ENCODE assay signal across 10 mouse cellular contexts in the genomic region with DNA sequence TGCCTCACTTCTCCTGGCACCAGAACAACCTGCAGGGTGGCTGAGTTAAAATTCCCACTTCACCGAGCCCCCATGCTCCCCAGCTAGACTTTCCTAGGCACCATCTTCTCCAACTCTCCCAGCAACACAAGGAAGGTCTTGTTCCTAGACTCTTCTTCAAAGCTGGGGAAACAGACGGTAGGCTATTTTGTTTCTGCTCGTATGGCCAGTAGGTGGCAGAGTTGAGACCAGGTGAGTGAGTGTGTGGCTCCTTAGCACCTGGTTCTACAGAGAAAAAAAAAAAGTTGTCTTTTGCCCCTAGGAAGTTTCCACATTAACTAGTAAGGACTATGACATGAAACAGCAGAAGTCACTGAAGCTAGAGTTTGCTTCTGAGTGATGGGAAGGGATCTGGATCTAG. TPM values are rescaled to one million over a fixed set of nuclear protein-coding genes. Genes with fewer than 3 reads are reported as not detected.
DNase-seq lines count a peak whose midpoint lies in the region; ATAC-seq and TF ChIP-seq lines count a peak whose summit lies in the region.
"Had no signal": no experiment of that assay in that cellular context is flagged by ENCODE, and none has a peak within 500 bp of the region (broad histone marks: within the 10 kb centered on the region; RNA-seq: fewer than 3 reads in every experiment).

No protein-coding gene starts in this region.

- H3K4me1 ChIP-seq in hindbrain, postnatal 0 days (ENCODE audit: insufficient read depth, low read length): peaks cover 9% of the 10 kb centered on the region; the same call in 1 of the 2 replicates
- H3K4me1 ChIP-seq in hindbrain, embryonic 13.5 days (replicated peaks): peaks cover 28% of the 10 kb centered on the region
- H3K4me1 ChIP-seq in ES-Bruce4 (ENCODE audit: control insufficient read depth, insufficient read depth, low read length): peaks cover 1% of the 10 kb centered on the region
- H3K4me1 ChIP-seq in bone marrow, adult 2 months (ENCODE audit: control insufficient read depth, insufficient read depth, low read length): no peaks in the 10 kb centered on the region
- H3K4me1 ChIP-seq in lung, embryonic 14.5 days (ENCODE audit: insufficient read depth): peaks cover 7% of the 10 kb centered on the region; the same call in 1 of the 2 replicates

- WGBS in hindbrain, postnatal 0 days: 7% methylated on average over 3 of the region's 3 CpGs
- 5% methylated on average over 3 of the region's 3 CpGs for WGBS in hindbrain, embryonic 13.5 days
- WGBS in bone marrow, adult 2 months: 2% methylated on average over 3 of the region's 3 CpGs
- 8% methylated on average over 3 of the region's 3 CpGs for WGBS in lung, embryonic 14.5 days

- H3K36me3 ChIP-seq in hindbrain, postnatal 0 days (ENCODE audit: insufficient read depth, low read length): no peaks in the 10 kb centered on the region
- no peaks in the 10 kb centered on the region for H3K36me3 ChIP-seq in hindbrain, embryonic 13.5 days
- no peaks in the 10 kb centered on the region for H3K36me3 ChIP-seq in ES-Bruce4 (ENCODE audit: control insufficient read depth, insufficient read depth, low read length, poor library complexity, severe bottlenecking)
- no peaks in the 10 kb centered on the region for H3K36me3 ChIP-seq in lung, embryonic 14.5 days (ENCODE audit: insufficient read depth)
- H3K36me3 ChIP-seq: embryonic facial prominence, embryonic 12.5 days; limb, embryonic 15.5 days had no signal

- intact Hi-C loops in heart, postnatal 36 days (cut with DNase I): loop anchor here (1.0 to 10.0 kb wide), 5 partner anchors 25 to 421 kb away; a partner anchor contains a TSS

- no peak for ATAC-seq in hindbrain, postnatal 0 days
- ATAC-seq in hindbrain, embryonic 13.5 days (ENCODE audit: low FRiP score): no peak
- ATAC-seq in lung, embryonic 14.5 days (ENCODE audit: insufficient read depth): no peak

- no peak for TF ChIP-seq EP300 in ES-Bruce4 (IDR thresholded peaks at IDR 0.05; ENCODE audit: insufficient read depth, low read depth, low read length)

- H3K9me3 ChIP-seq in hindbrain, postnatal 0 days (ENCODE audit: low read length): no peaks in the 10 kb centered on the region
- no peaks in the 10 kb centered on the region for H3K9me3 ChIP-seq in hindbrain, embryonic 13.5 days
- H3K9me3 ChIP-seq in ES-Bruce4 (replicated peaks; ENCODE audit: control insufficient read depth, insufficient read depth, low read length, poor library complexity, severe bottlenecking): no peaks in the 10 kb centered on the region
- H3K9me3 ChIP-seq in lung, embryonic 14.5 days (ENCODE audit: low read depth, low read length): no peaks in the 10 kb centered on the region
- H3K9me3 ChIP-seq: embryonic facial prominence, embryonic 12.5 days; limb, embryonic 15.5 days had no signal

- peak; percentile 65 for TF ChIP-seq CTCF in hindbrain, postnatal 0 days (IDR thresholded peaks at IDR 0.05; ENCODE audit: low read depth)
- peak; percentile 35 for TF ChIP-seq CTCF in ES-Bruce4 (IDR thresholded peaks at IDR 0.05; ENCODE audit: low read depth, low read length)
- TF ChIP-seq CTCF in bone marrow, adult 2 months (IDR thresholded peaks at IDR 0.05; ENCODE audit: control insufficient read depth, insufficient read depth, low read length): peak; percentile 74
- peak; percentile 77 for TF ChIP-seq CTCF in lung, embryonic 14.5 days (IDR thresholded peaks at IDR 0.05; ENCODE audit: low read depth)

- no peak for TF ChIP-seq POLR2A in ES-Bruce4 (IDR thresholded peaks at IDR 0.05; ENCODE audit: insufficient read depth, low read length)
- no peak for TF ChIP-seq POLR2A in bone marrow, adult 2 months (IDR thresholded peaks at IDR 0.05; ENCODE audit: borderline replicate concordance, control insufficient read depth, low read depth, low read length)

- H3K27ac ChIP-seq in hindbrain, postnatal 0 days: no peak overlapping the region
- no peak overlapping the region for H3K27ac ChIP-seq in hindbrain, embryonic 13.5 days
- H3K27ac ChIP-seq in ES-Bruce4 (ENCODE audit: insufficient read depth, low read length): no peak overlapping the region
- no peak overlapping the region for H3K27ac ChIP-seq in bone marrow, adult 2 months (ENCODE audit: control insufficient read depth, insufficient read depth, low read depth, low read length, poor library complexity)
- no peak overlapping the region; the same call in 1 of the 2 replicates for H3K27ac ChIP-seq in lung, embryonic 14.5 days (ENCODE audit: low read depth)
- H3K27ac ChIP-seq: embryonic facial prominence, embryonic 12.5 days; limb, embryonic 15.5 days had no signal

- no peaks in the 10 kb centered on the region for H3K27me3 ChIP-seq in hindbrain, postnatal 0 days (ENCODE audit: insufficient read depth, low read length)
- H3K27me3 ChIP-seq in hindbrain, embryonic 13.5 days: peaks cover 35% of the 10 kb centered on the region
- peaks cover 6% of the 10 kb centered on the region for H3K27me3 ChIP-seq in ES-Bruce4 (ENCODE audit: control insufficient read depth, insufficient read depth, low read length, poor library complexity, severe bottlenecking)
- H3K27me3 ChIP-seq in lung, embryonic 14.5 days (ENCODE audit: insufficient read depth, low read length): no peaks in the 10 kb centered on the region
- H3K27me3 ChIP-seq: embryonic facial prominence, embryonic 12.5 days; limb, embryonic 15.5 days had no signal

- no peak overlapping the region for H3K9ac ChIP-seq in hindbrain, postnatal 0 days (replicated peaks; ENCODE audit: low read length)
- no peak overlapping the region for H3K9ac ChIP-seq in hindbrain, embryonic 13.5 days
- H3K9ac ChIP-seq in ES-Bruce4 (ENCODE audit: low read depth, poor library complexity, severe bottlenecking): no peak overlapping the region
- H3K9ac ChIP-seq in lung, embryonic 14.5 days: no peak overlapping the region
- H3K9ac ChIP-seq: embryonic facial prominence, embryonic 12.5 days; limb, embryonic 15.5 days had no signal

- peak; percentile 23 for DNase-seq in hindbrain, postnatal 0 days (ENCODE audit: low spot score)
- DNase-seq in heart, postnatal 36 days: peak; percentile 59 to 70
- peak; percentile 78 for DNase-seq in lung, embryonic 14.5 days
- no peak for DNase-seq in Muller cell, postnatal 12 days (ENCODE audit: inconsistent ontology term)
- DNase-seq in gastrocnemius, adult 8-10 months (ENCODE audit: low spot score in 2 of 2): no peak

- no peak overlapping the region for H3K4me3 ChIP-seq in hindbrain, postnatal 0 days (ENCODE audit: low read length)
- no peak overlapping the region for H3K4me3 ChIP-seq in hindbrain, embryonic 13.5 days
- no peak overlapping the region for H3K4me3 ChIP-seq in ES-Bruce4 (ENCODE audit: low read depth, low read length)
- H3K4me3 ChIP-seq in bone marrow, adult 2 months (replicated peaks; ENCODE audit: control insufficient read depth, low read depth, low read length): no peak overlapping the region
- H3K4me3 ChIP-seq in lung, embryonic 14.5 days (ENCODE audit: low read depth, low read length): no peak overlapping the region
- H3K4me3 ChIP-seq: embryonic facial prominence, embryonic 12.5 days; limb, embryonic 15.5 days had no signal

- no peak overlapping the region for H3K4me2 ChIP-seq in hindbrain, postnatal 0 days (ENCODE audit: low read depth, low read length)
- no peak overlapping the region for H3K4me2 ChIP-seq in hindbrain, embryonic 13.5 days
- H3K4me2 ChIP-seq in lung, embryonic 14.5 days: no peak overlapping the region
- H3K4me2 ChIP-seq: embryonic facial prominence, embryonic 12.5 days; limb, embryonic 15.5 days had no signal

RNA-seq across cellular contexts. Expression of a gene that starts 3.7 kb away (rescaled TPM):
- total RNA-seq in hindbrain, postnatal 0 days (2014; rRNA removed): 11.9 and 13.2 TPM in 2 replicates
- polyA plus RNA-seq in hindbrain, postnatal 0 days (2015; fragmentation: Nextera tagmentation; extraction: Ambion mirVana): 1.3 and 1.7 TPM in 2 replicates
- 2.3 and 2.8 TPM in 2 replicates for polyA plus RNA-seq in hindbrain, embryonic 13.5 days (2015; fragmentation: Nextera tagmentation; extraction: Ambion mirVana)
- 2.7 and 4.7 TPM in 2 replicates for polyA plus RNA-seq in ES-Bruce4 (2011; ENCODE audit: insufficient read depth, insufficient read length, low read depth, missing spikeins)
- polyA plus RNA-seq in bone marrow, adult 2 months (2011; ENCODE audit: insufficient read depth, insufficient read length, low replicate concordance, missing spikeins): 0.97 and 1.3 TPM in 2 replicates
- 10 to 100 TPM; 11.4 to 16.3 TPM for total RNA-seq in heart, postnatal 36 days (2021)
- 13.6 and 15.3 TPM in 2 replicates for polyA plus RNA-seq in lung, embryonic 14.5 days (2014; fragmentation: Nextera tagmentation; extraction: Ambion mirVana)
- 1 to 10 TPM; 3.2 to 5.1 (median 3.6) TPM for total RNA-seq in gastrocnemius, adult 8-10 months (2022)

Comparison
In these comparisons a context has a peak if more than half of its experiments do, and no peak if none do; other contexts are left out.
1. DNase-seq: peak in hindbrain, postnatal 0 days (single experiment), heart, postnatal 36 days (2 of 2) and lung, embryonic 14.5 days (single experiment); none in Muller cell, postnatal 12 days (single experiment) and gastrocnemius, adult 8-10 months (0 of 2).
2. Peak in every context shown above with its lines, with median percentiles within 50 percentile points of each other: CTCF ChIP-seq.